Mouse (Mus musculus) kidney, adult 2 months (tissue): Measurements from ENCODE around the gene Corin. TPM values are rescaled to one million over a fixed set of nuclear protein-coding genes. Genes with fewer than 3 reads are reported as not detected.

ENCODE experiments used
- DNase-seq: peaks from one replicate; pipeline ENCODE4 v3.0.0; 2021
- H3K27ac ChIP-seq: fragments of 200-500 bp; 2 replicates; pipeline ENCODE4 v1.5.1; 2012; ENCODE audit warnings: low read depth, low read length, control low read depth, inconsistent platforms; ENCODE audit not compliant: insufficient read depth
- H3K27me3 ChIP-seq: fragments of 200-500 bp; replicated peaks from 2 replicates; pipeline ENCODE4 v1.6.1; 2012; ENCODE audit warnings: mild to moderate bottlenecking, moderate library complexity, low read length, inconsistent platforms; ENCODE audit not compliant: control insufficient read depth, insufficient read depth
- H3K36me3 ChIP-seq: fragments of 200-500 bp; 2 replicates; pipeline ENCODE4 v1.6.1; 2012; ENCODE audit warnings: mild to moderate bottlenecking, moderate library complexity, low read length, inconsistent platforms; ENCODE audit not compliant: control insufficient read depth, insufficient read depth
- H3K4me1 ChIP-seq: fragments of 200-500 bp; 2 replicates; pipeline ENCODE4 v1.6.1; 2011; ENCODE audit warnings: low read length; ENCODE audit not compliant: control insufficient read depth, insufficient read depth
- H3K4me3 ChIP-seq: fragments of 200-500 bp; 2 replicates; pipeline ENCODE4 v1.5.1; 2011; ENCODE audit warnings: mild to moderate bottlenecking, low read depth, low read length, control low read depth; ENCODE audit not compliant: insufficient read depth
- CTCF ChIP-seq: fragments of 200-500 bp; conservative IDR thresholded peaks from 2 replicates; pipeline ENCODE4 v1.5.1; 2011; ENCODE audit warnings: low read depth, mild to moderate bottlenecking, control low read depth, low read length, moderate library complexity, mixed read lengths; ENCODE audit not compliant: insufficient read depth, insufficient read length
- POLR2A ChIP-seq: fragments of 200-500 bp; IDR thresholded peaks from one replicate; pipeline ENCODE4 v1.6.1; 2011; ENCODE audit warnings: low read depth, low read length, control low read depth
- WGBS: fragments of 180-500 bp; shearing (Covaris S2); methylation state at CpG from one replicate; pipeline ENCODE4 v1.1.7; 2018; 5-methylcytosine and 5-hydroxymethylcytosine counted together
- polyA plus RNA-seq: library from polyadenylated mRNA; depleted of rRNA; stranded (reverse); fragments of >200 nt; gene quantifications from 2 replicates; pipeline ENCODE4 v1.2.3, GENCODE M21; 2012; rRNA removed

Corin gene
- polyA plus RNA-seq, 1 experiment = 5.0 TPM

- WGBS = 95% methylated on average over 10 of the region's 10 CpGs
These were observed 249.3 kb downstream of the Corin start for GRCm38 (mm10) chr5:72254958-72255357.

GRCm38 (mm10) chr5:72250180-72250579, 254.1 kb downstream of the Corin start:
- Histone ChIP-seq H3K27ac (no peak overlapping the region), H3K4me1 (no peaks in the 10 kb centered on the region), H3K4me3 (no peak overlapping the region), H3K27me3 (no peaks in the 10 kb centered on the region), H3K36me3 (peaks cover 3% of the 10 kb centered on the region; the same call in 1 of the 2 replicates)
- 91% methylated on average over 1 of the region's 1 CpGs for WGBS
- no peak for DNase-seq
- TF ChIP-seq POLR2A = no peak
- TF ChIP-seq CTCF = no peak

More at GRCm38 (mm10) chr5:72254958-72255357, 249.3 kb downstream of the Corin start:
- H3K4me1 ChIP-seq = no peaks in the 10 kb centered on the region; the same call in 1 of the 2 replicates
- H3K36me3 ChIP-seq = peaks cover 2% of the 10 kb centered on the region; the same call in 1 of the 2 replicates
- DNase-seq = no peak
- no peak for TF ChIP-seq POLR2A
- no peak for TF ChIP-seq CTCF
- no peak overlapping the region for H3K27ac ChIP-seq
- H3K4me3 ChIP-seq = no peak overlapping the region
- H3K27me3 ChIP-seq = no peaks in the 10 kb centered on the region

Other genes with a start within 250 kb of the Corin start
- gene Nfxl1, start 55.2 kb upstream of the Corin start, polyA plus RNA-seq = 4.0 and 4.6 TPM in 2 replicates
- gene Zar1, start 76.8 kb upstream of the Corin start, polyA plus RNA-seq = 0.14 and 0.15 TPM in 2 replicates
- gene Gm5868, start 83.1 kb upstream of the Corin start, polyA plus RNA-seq = 0.13 and 0.33 TPM in 2 replicates
- not detected in 2 replicates for gene Cnga1, start 139.8 kb upstream of the Corin start, polyA plus RNA-seq
- 0.70 and 1.2 TPM in 2 replicates for gene Nipal1, start 143.3 kb upstream of the Corin start, polyA plus RNA-seq
- 0.29 and 0.88 TPM in 2 replicates for gene Txk, start 248.3 kb upstream of the Corin start, polyA plus RNA-seq